Mouse (Mus musculus) kidney, adult 18-20 months (tissue): ENCODE measurements around the gene Ppp1r1c.
"Not testable (repeated sequence)": the region's sequence is repeated elsewhere in the genome, so short reads cannot be mapped to it uniquely, and the experiment has no call there.

Experiments used
- DNase-seq: peaks from one replicate; pipeline ENCODE4 v3.0.0; 2021

Ppp1r1c gene

GRCm38 (mm10) chr2:79751685-79752084, 44.1 kb downstream of the Ppp1r1c start:
- no peak for DNase-seq

GRCm38 (mm10) chr2:79760018-79760417, 52.4 kb downstream of the Ppp1r1c start:
- DNase-seq: no peak

- no peak for DNase-seq
These were observed 55.3 kb downstream of the Ppp1r1c start for GRCm38 (mm10) chr2:79762723-79763388.

GRCm38 (mm10) chr2:79765032-79765431, 57.5 kb downstream of the Ppp1r1c start:
- DNase-seq: no peak

GRCm38 (mm10) chr2:79765723-79766122, 58.1 kb downstream of the Ppp1r1c start:
- DNase-seq: no peak

GRCm38 (mm10) chr2:79768625-79769024, 61.0 kb downstream of the Ppp1r1c start:
- no peak for DNase-seq

GRCm38 (mm10) chr2:79770307-79770706, 62.7 kb downstream of the Ppp1r1c start:
- no peak for DNase-seq

- DNase-seq: peak; percentile 71
These were observed 66.8 kb downstream of the Ppp1r1c start for GRCm38 (mm10) chr2:79774372-79774771.

- no peak for DNase-seq
These were observed 70.2 kb downstream of the Ppp1r1c start for GRCm38 (mm10) chr2:79777801-79778200.

- no peak for DNase-seq
These were observed 73.2 kb downstream of the Ppp1r1c start for GRCm38 (mm10) chr2:79780772-79781171.

- no peak for DNase-seq
These were observed 78.1 kb downstream of the Ppp1r1c start for GRCm38 (mm10) chr2:79785541-79786134.

- DNase-seq: no peak
These were observed 78.9 kb downstream of the Ppp1r1c start for GRCm38 (mm10) chr2:79786467-79786866.

- no peak for DNase-seq
These were observed 85.6 kb downstream of the Ppp1r1c start for GRCm38 (mm10) chr2:79793186-79793585.

GRCm38 (mm10) chr2:79797444-79797843, 89.9 kb downstream of the Ppp1r1c start:
- DNase-seq: no peak

GRCm38 (mm10) chr2:79798627-79799026, 91.0 kb downstream of the Ppp1r1c start:
- DNase-seq: no peak

GRCm38 (mm10) chr2:79815708-79816484, 108.3 kb downstream of the Ppp1r1c start:
- no peak for DNase-seq

- no peak for DNase-seq
These were observed 112.0 kb downstream of the Ppp1r1c start for GRCm38 (mm10) chr2:79819543-79819942.

- no peak for DNase-seq
These were observed 118.3 kb downstream of the Ppp1r1c start for GRCm38 (mm10) chr2:79825853-79826252.

GRCm38 (mm10) chr2:79839090-79839489, 131.5 kb downstream of the Ppp1r1c start:
- no peak for DNase-seq

GRCm38 (mm10) chr2:79839513-79839912, 131.9 kb downstream of the Ppp1r1c start:
- DNase-seq: no peak

- DNase-seq: not testable (repeated sequence)
These were observed 139.8 kb downstream of the Ppp1r1c start for GRCm38 (mm10) chr2:79847396-79847795.

- DNase-seq: no peak
These were observed 149.3 kb downstream of the Ppp1r1c start for GRCm38 (mm10) chr2:79856874-79857273.

GRCm38 (mm10) chr2:79865275-79865999, 157.9 kb downstream of the Ppp1r1c start:
- DNase-seq: peak; percentile 6
